Mouse (Mus musculus): ENCODE data around the gene Kremen2. TPM values are rescaled to one million over a fixed set of nuclear protein-coding genes. Genes with fewer than 3 reads are reported as not detected.

Kremen2 gene
- 10 to 100 TPM in 1 of 2 experiments, 1 to 10 TPM in 1; 4.0 to 11.8 TPM for polyA plus RNA-seq (2017; shearing (Covaris generic))

GRCm38 (mm10) chr17:23745301-23746251 lies at the start of gene Kremen2:
Kremen2 (minus strand) TSS chr17:23745833.

GRCm38 (mm10) chr17:23790269-23791078 lies 44.8 kb upstream of the Kremen2 start, which contains the start of gene Srrm2:
Srrm2 (plus strand) TSS chr17:23790532.

GRCm38 (mm10) chr17:23785561-23786471 lies 40.2 kb upstream of the Kremen2 start, which contains the start of gene Flywch2:
Flywch2 (minus strand) TSS chr17:23786081.

GRCm38 (mm10) chr17:23771284-23772218 lies 25.9 kb upstream of the Kremen2 start, which contains the start of gene Flywch1:
Flywch1 (minus strand) TSS chr17:23771602.

GRCm38 (mm10) chr17:23740598-23741021 lies 5.0 kb downstream of the Kremen2 start, which contains the start of gene Paqr4:
Paqr4 (minus strand) TSS chr17:23740867.

GRCm38 (mm10) chr17:23725999-23726757 lies 19.5 kb downstream of the Kremen2 start, which contains the start of gene Pkmyt1:
Pkmyt1 (plus strand) TSS chr17:23726336.

GRCm38 (mm10) chr17:23722376-23723125 lies 23.1 kb downstream of the Kremen2 start, which contains the start of gene 1520401A03Rik:
1520401A03Rik (minus strand) TSS chr17:23722783.

Other genes starting within 250 kb of the Kremen2 start
- gene Zfp213, start 181.6 kb downstream of the Kremen2 start, polyA plus RNA-seq (2017; shearing (Covaris generic)), result 10 to 100 TPM; 12.5 to 13.4 TPM
- gene Zfp13, start 146.3 kb downstream of the Kremen2 start, polyA plus RNA-seq (2017; shearing (Covaris generic)), result not detected
- 1 to 10 TPM in 1 of 2 experiments, under 1 TPM in 1; 0.19 to 1.2 TPM for gene Zscan10, start 145.0 kb downstream of the Kremen2 start, polyA plus RNA-seq (2017; shearing (Covaris generic))
- under 1 TPM; 0.12 to 0.99 TPM for gene Mmp25, start 100.6 kb downstream of the Kremen2 start, polyA plus RNA-seq (2017; shearing (Covaris generic))
- gene Bicdl2, start 85.3 kb downstream of the Kremen2 start, polyA plus RNA-seq (2017; shearing (Covaris generic)), result under 1 TPM; 0.11 to 0.43 TPM
- gene Hcfc1r1, start 72.2 kb downstream of the Kremen2 start, polyA plus RNA-seq (2017; shearing (Covaris generic)), result 10 to 100 TPM; 49.0 to 52.4 TPM
- gene Thoc6, start 72.0 kb downstream of the Kremen2 start, polyA plus RNA-seq (2017; shearing (Covaris generic)), result 10 to 100 TPM; 30.0 to 38.4 TPM
- 1 to 10 TPM; 5.5 to 6.7 TPM for gene Tnfrsf12a, start 68.4 kb downstream of the Kremen2 start, polyA plus RNA-seq (2017; shearing (Covaris generic))
- gene Cldn6, start 66.6 kb downstream of the Kremen2 start, polyA plus RNA-seq (2017; shearing (Covaris generic)), result under 1 TPM in 1 of 2 experiments, not detected in 1; 0.11 TPM
- under 1 TPM in 1 of 2 experiments, not detected in 1; 0.12 TPM for gene Cldn9, start 61.8 kb downstream of the Kremen2 start, polyA plus RNA-seq (2017; shearing (Covaris generic))
- gene 1520401A03Rik, start 23.1 kb downstream of the Kremen2 start, polyA plus RNA-seq (2017; shearing (Covaris generic)), result under 1 TPM; 0.10 to 0.39 TPM
- 10 to 100 TPM; 31.6 to 39.0 TPM for gene Pkmyt1, start 19.5 kb downstream of the Kremen2 start, polyA plus RNA-seq (2017; shearing (Covaris generic))
- 10 to 100 TPM; 10.0 to 20.7 TPM for gene Paqr4, start 5.0 kb downstream of the Kremen2 start, polyA plus RNA-seq (2017; shearing (Covaris generic))
- 10 to 100 TPM; 23.5 to 40.0 TPM for gene Flywch1, start 25.8 kb upstream of the Kremen2 start, polyA plus RNA-seq (2017; shearing (Covaris generic))
- 1 to 10 TPM; 6.3 to 7.6 TPM for gene Flywch2, start 40.2 kb upstream of the Kremen2 start, polyA plus RNA-seq (2017; shearing (Covaris generic))
- 100 to 1,000 TPM; 921 to 934 TPM for gene Srrm2, start 44.7 kb upstream of the Kremen2 start, polyA plus RNA-seq (2017; shearing (Covaris generic))
- gene Elob, start 83.3 kb upstream of the Kremen2 start, polyA plus RNA-seq (2017; shearing (Covaris generic)), result 100 to 1,000 TPM; 701 to 738 TPM
- gene Prss33, start 90.2 kb upstream of the Kremen2 start, polyA plus RNA-seq (2017; shearing (Covaris generic)), result under 1 TPM; 0.17 to 0.39 TPM
- gene Prss32, start 98.0 kb upstream of the Kremen2 start, polyA plus RNA-seq (2017; shearing (Covaris generic)), result under 1 TPM in 1 of 2 experiments, not detected in 1; 0.77 TPM
- gene Prss41, start 98.3 kb upstream of the Kremen2 start, polyA plus RNA-seq (2017; shearing (Covaris generic)), result 1 to 10 TPM; 1.9 to 3.0 TPM
- gene Prss21, start 122.2 kb upstream of the Kremen2 start, polyA plus RNA-seq (2017; shearing (Covaris generic)), result not detected
- gene Dcpp1, start 135.0 kb upstream of the Kremen2 start, polyA plus RNA-seq (2017; shearing (Covaris generic)), result not detected
- not detected for gene Dcpp2, start 135.0 kb upstream of the Kremen2 start, polyA plus RNA-seq (2017; shearing (Covaris generic))
- not detected for gene Dcpp3, start 171.6 kb upstream of the Kremen2 start, polyA plus RNA-seq (2017; shearing (Covaris generic))
- gene Sbp, start 195.8 kb upstream of the Kremen2 start, polyA plus RNA-seq (2017; shearing (Covaris generic)), result not detected
- gene Sbpl, start 209.4 kb upstream of the Kremen2 start, polyA plus RNA-seq (2017; shearing (Covaris generic)), result not detected
- 1 to 10 TPM in 1 of 2 experiments, under 1 TPM in 1; 0.88 to 1.2 TPM for gene Prss30, start 234.7 kb upstream of the Kremen2 start, polyA plus RNA-seq (2017; shearing (Covaris generic))